In genomic region chr5:149594215-149594614, GRCm38 (mm10) we compare ENCODE assay signal across 16 mouse cellular contexts.
"Had no signal": no experiment of that assay in that cellular context is flagged by ENCODE, and none has a peak within 500 bp of the region (broad histone marks: within the 10 kb centered on the region; RNA-seq: fewer than 3 reads in every experiment).

No protein-coding gene starts in this region.

- H3K27me3 ChIP-seq: lung, embryonic 15.5 days; midbrain, embryonic 13.5 days; midbrain, embryonic 15.5 days; neural tube, embryonic 12.5 days had no signal

- DNase-seq: liver, postnatal 0 days; lung, adult 2 months; lung, postnatal 14 days; lung, postnatal 36 days; right cerebral cortex, postnatal 14 days; thymus, adult 18-20 months; thymus, postnatal 14 days; thymus, postnatal 36 days had no signal

- H3K4me2 ChIP-seq: lung, embryonic 15.5 days; midbrain, embryonic 11.5 days; midbrain, embryonic 13.5 days; midbrain, embryonic 15.5 days; neural tube, embryonic 12.5 days had no signal

- H3K9ac ChIP-seq: liver, postnatal 0 days; lung, embryonic 15.5 days; midbrain, embryonic 13.5 days; midbrain, embryonic 15.5 days; neural tube, embryonic 12.5 days had no signal

- H3K4me1 ChIP-seq: lung, embryonic 15.5 days; midbrain, embryonic 13.5 days; midbrain, embryonic 15.5 days; neural tube, embryonic 12.5 days had no signal

- H3K4me3 ChIP-seq: lung, embryonic 15.5 days; megakaryocyte, embryonic 14.5 days; midbrain, embryonic 13.5 days; midbrain, embryonic 15.5 days; neural tube, embryonic 12.5 days had no signal

- H3K36me3 ChIP-seq: lung, embryonic 15.5 days; midbrain, embryonic 13.5 days; midbrain, embryonic 15.5 days; neural tube, embryonic 12.5 days had no signal

- H3K9me3 ChIP-seq: lung, embryonic 15.5 days; midbrain, embryonic 13.5 days; midbrain, embryonic 15.5 days; neural tube, embryonic 12.5 days had no signal

- H3K27ac ChIP-seq: lung, embryonic 15.5 days; macrophage; midbrain, embryonic 13.5 days; midbrain, embryonic 15.5 days; neural tube, embryonic 12.5 days had no signal

- ATAC-seq: liver, postnatal 0 days; lung, postnatal 0 days; midbrain, embryonic 13.5 days; midbrain, embryonic 15.5 days had no signal
